Mouse (Mus musculus) forebrain, postnatal 0 days (tissue): ENCODE measurements around the gene Spint5. TPM values are rescaled to one million over a fixed set of nuclear protein-coding genes. Genes with fewer than 3 reads are reported as not detected.
"Not testable (repeated sequence)": the region's sequence is repeated elsewhere in the genome, so short reads cannot be mapped to it uniquely, and the experiment has no call there.

Experiments used
- ATAC-seq: fragments of 200-750 bp; cut with Nextera tagmentation; 2 replicates; pipeline ENCODE4 v1.8.0; 2017; ENCODE audit warnings: mild to moderate bottlenecking, moderate library complexity
- DNase-seq: peaks from one replicate; pipeline ENCODE4 v3.0.0-alpha.2; 2015
- H3K27ac ChIP-seq: fragments of 300-500 bp; sonication (generic); 2 replicates; pipeline ENCODE4 v1.5.1; 2014; ENCODE audit warnings: low read depth, mild to moderate bottlenecking, antibody characterized with exemption, low read length, moderate library complexity, mixed read lengths
- H3K27me3 ChIP-seq: fragments of 300-500 bp; sonication (generic); 2 replicates; pipeline ENCODE4 v1.6.1; 2014; ENCODE audit warnings: mild to moderate bottlenecking, low read length, mixed read lengths; ENCODE audit not compliant: insufficient read depth
- H3K36me3 ChIP-seq: fragments of 300-500 bp; sonication (generic); 2 replicates; pipeline ENCODE4 v1.6.1; 2014; ENCODE audit warnings: mild to moderate bottlenecking, moderate library complexity; ENCODE audit not compliant: insufficient read depth
- H3K4me1 ChIP-seq: fragments of 300-500 bp; sonication (generic); 2 replicates; pipeline ENCODE4 v1.6.1; 2014; ENCODE audit warnings: antibody characterized with exemption; ENCODE audit not compliant: insufficient read depth
- H3K4me2 ChIP-seq: fragments of 300-500 bp; sonication (generic); 2 replicates; pipeline ENCODE4 v1.6.1; 2014; ENCODE audit warnings: low read depth, mild to moderate bottlenecking, moderate library complexity
- H3K4me3 ChIP-seq: fragments of 300-500 bp; sonication (generic); 2 replicates; pipeline ENCODE4 v1.5.1; 2014; ENCODE audit warnings: low read depth, low read length, mixed read lengths
- H3K9ac ChIP-seq: fragments of 300-500 bp; sonication (generic); 2 replicates; pipeline ENCODE4 v1.6.1; 2014; ENCODE audit warnings: mild to moderate bottlenecking
- H3K9me3 ChIP-seq: fragments of 300-500 bp; sonication (generic); 2 replicates; pipeline ENCODE4 v1.6.1; 2016; ENCODE audit warnings: low read length
- CTCF ChIP-seq: sonication (generic); IDR thresholded peaks from 2 replicates; pipeline ENCODE4 v1.5.1; 2016; ENCODE audit warnings: antibody characterized with exemption, control low read depth, low read depth
- WGBS: fragments of 180-500 bp; shearing (Covaris S2); extraction: QIAGEN DNeasy Blood & Tissue Kit; methylation state at CpG from one replicate; pipeline ENCODE4 v1.1.7; 2014; 5-methylcytosine and 5-hydroxymethylcytosine counted together
- polyA plus RNA-seq: library from polyadenylated mRNA; unstranded; fragments of >200 nt; fragmentation: Nextera tagmentation; extraction: Ambion mirVana; gene quantifications from 2 replicates; pipeline ENCODE4 v1.2.1, GENCODE M21; 2015
- total RNA-seq: library from RNA; depleted of rRNA; stranded (reverse); fragments of >200 nt; gene quantifications from 2 replicates; pipeline ENCODE4 v1.2.3, GENCODE M21; 2014

The Spint5 gene
- total and polyA plus RNA-seq, 2 experiments from 2014 or later: not detected

GRCm38 (mm10) chr2:164679906-164680305, 35.2 kb upstream of the Spint5 start:
- WGBS: 61% methylated on average over 3 of the region's 3 CpGs
- H3K4me3 ChIP-seq: no peak overlapping the region
- no peaks in the 10 kb centered on the region for H3K4me1 ChIP-seq
- TF ChIP-seq CTCF: no peak
- H3K9ac ChIP-seq: no peak overlapping the region
- H3K27me3 ChIP-seq: no peaks in the 10 kb centered on the region
- H3K4me2 ChIP-seq: no peak overlapping the region
- ATAC-seq (no peak), DNase-seq (no peak)
- no peaks in the 10 kb centered on the region for H3K9me3 ChIP-seq
- H3K27ac ChIP-seq: no peak overlapping the region
- no peaks in the 10 kb centered on the region for H3K36me3 ChIP-seq

DNA sequence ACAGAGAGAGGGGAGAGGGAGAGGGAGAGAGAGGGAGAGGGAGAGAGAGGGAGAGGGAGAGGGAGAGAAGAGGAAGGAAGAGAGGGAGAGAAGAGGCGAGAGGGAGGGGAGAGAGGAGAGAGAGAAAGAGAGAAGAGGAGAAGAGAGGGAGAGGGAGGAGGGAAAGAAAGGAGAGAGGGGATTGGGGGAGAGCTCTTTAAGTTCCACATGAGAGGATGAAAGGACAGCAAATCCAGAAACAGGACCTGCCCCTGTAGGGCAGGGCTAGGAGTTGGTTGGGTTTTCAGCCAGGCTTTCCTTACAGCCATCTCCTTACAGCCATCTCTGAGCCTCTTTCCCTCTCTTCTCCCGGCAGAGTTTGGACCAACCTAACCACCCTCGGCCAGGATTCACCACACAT, 30.3 kb upstream of the Spint5 start, which contains the start of gene Wfdc13:
Gene Wfdc13, plus strand, starts transcription at position 301 of the 400 bp plus-strand sequence.
- 67% methylated on average over 3 of the region's 3 CpGs for WGBS
- Histone ChIP-seq H3K9me3 (no peaks in the 10 kb centered on the region), H3K27me3 (no peaks in the 10 kb centered on the region), H3K4me2 (no peak within 1 kb of the TSS), H3K9ac (no peak within 1 kb of the TSS), H3K4me3 (no peak within 1 kb of the TSS), H3K27ac (no peak within 1 kb of the TSS), H3K36me3 (no peaks in the 10 kb centered on the region), H3K4me1 (no peaks in the 10 kb centered on the region)
- ATAC-seq (no peak), DNase-seq (no peak)
- no peak for TF ChIP-seq CTCF

DNA sequence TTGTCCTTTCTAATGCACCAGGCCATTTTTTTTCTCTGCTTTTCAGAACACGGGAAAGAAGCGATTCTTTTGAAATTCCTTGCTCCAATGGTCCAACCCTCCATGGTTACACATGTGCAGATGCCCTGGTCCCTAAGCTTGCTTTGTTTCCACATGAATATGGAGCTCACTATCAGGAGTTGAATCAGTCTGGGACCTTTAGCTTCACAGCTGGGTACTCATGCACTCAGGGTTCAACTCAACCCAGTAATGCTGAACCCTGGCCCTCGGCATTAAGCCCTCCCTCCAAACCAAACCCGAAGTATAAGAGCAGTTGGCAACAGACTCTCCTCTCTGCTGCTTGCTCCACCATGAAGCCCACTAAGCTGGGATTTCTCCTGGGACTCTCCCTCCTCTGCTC, 16.9 kb upstream of the Spint5 start, which contains the start of gene Spint4:
Gene Spint4, plus strand, starts transcription at position 301 of the 400 bp plus-strand sequence.
- TF ChIP-seq CTCF: no peak
- Histone ChIP-seq H3K36me3 (no peaks in the 10 kb centered on the region), H3K9ac (no peak within 1 kb of the TSS), H3K27me3 (no peaks in the 10 kb centered on the region), H3K9me3 (no peaks in the 10 kb centered on the region), H3K4me1 (no peaks in the 10 kb centered on the region), H3K4me3 (no peak within 1 kb of the TSS), H3K4me2 (no peak within 1 kb of the TSS), H3K27ac (no peak within 1 kb of the TSS)
- DNase-seq (no peak), ATAC-seq (no peak)
- WGBS: 78% methylated on average over 4 of the region's 4 CpGs

GRCm38 (mm10) chr2:164700959-164701358, 14.1 kb upstream of the Spint5 start:
- Histone ChIP-seq H3K4me2 (no peak overlapping the region), H3K9ac (no peak overlapping the region), H3K36me3 (no peaks in the 10 kb centered on the region), H3K4me1 (no peaks in the 10 kb centered on the region), H3K4me3 (no peak overlapping the region), H3K9me3 (no peaks in the 10 kb centered on the region), H3K27me3 (no peaks in the 10 kb centered on the region), H3K27ac (no peak overlapping the region)
- TF ChIP-seq CTCF: no peak
- ATAC-seq (no peak), DNase-seq (no peak)
- WGBS: 83% methylated on average over 5 of the region's 5 CpGs

DNA sequence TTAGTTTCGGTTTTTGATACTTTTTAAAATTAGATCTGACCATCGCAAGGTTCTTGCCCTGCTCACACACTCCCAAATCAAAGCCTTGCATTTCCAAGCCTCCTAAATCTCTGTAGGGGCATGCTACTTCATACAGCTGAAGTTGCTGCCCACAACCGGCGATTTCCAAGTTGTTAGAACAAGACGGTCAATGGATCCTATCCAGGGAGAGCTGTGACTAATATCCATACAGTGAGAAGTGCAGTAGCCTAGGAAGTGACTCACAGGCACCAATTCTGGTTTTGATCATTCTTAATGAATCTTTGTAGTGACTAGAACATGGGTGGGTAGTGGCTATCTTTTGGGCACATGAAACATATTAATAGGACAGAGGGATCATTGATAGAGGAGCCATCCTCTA, 13.3 kb upstream of the Spint5 start:
- TF ChIP-seq CTCF: no peak
- H3K9ac ChIP-seq: no peak overlapping the region
- no peaks in the 10 kb centered on the region for H3K4me1 ChIP-seq
- WGBS: 89% methylated on average over 5 of the region's 5 CpGs
- no peak for DNase-seq
- no peak overlapping the region for H3K4me3 ChIP-seq
- H3K9me3 ChIP-seq: no peaks in the 10 kb centered on the region
- H3K27me3 ChIP-seq: no peaks in the 10 kb centered on the region
- no peak overlapping the region for H3K27ac ChIP-seq
- H3K4me2 ChIP-seq: no peak overlapping the region
- no peak for ATAC-seq
- no peaks in the 10 kb centered on the region for H3K36me3 ChIP-seq

DNA sequence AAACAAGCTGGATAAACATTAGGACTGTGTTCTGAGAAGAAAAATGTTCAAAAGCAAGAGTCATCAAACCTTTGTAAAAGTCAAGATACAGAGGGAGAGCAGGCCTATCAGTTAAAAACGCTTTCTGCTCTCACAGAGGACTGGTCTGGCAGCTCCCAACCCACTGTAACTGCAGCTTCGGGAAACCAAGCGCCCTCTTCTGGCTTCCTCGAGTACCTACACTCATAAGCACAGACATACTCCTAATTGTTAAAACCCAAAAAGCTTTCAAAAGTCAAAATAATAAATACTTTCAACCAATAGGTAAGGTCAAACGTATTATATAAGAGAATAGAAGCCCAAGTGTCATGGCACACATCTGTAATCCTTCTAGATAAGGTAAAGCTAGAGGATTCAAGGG, 10.9 kb upstream of the Spint5 start:
- Histone ChIP-seq H3K9ac (no peak overlapping the region), H3K36me3 (no peaks in the 10 kb centered on the region), H3K4me1 (no peaks in the 10 kb centered on the region), H3K9me3 (no peaks in the 10 kb centered on the region), H3K27me3 (no peaks in the 10 kb centered on the region), H3K27ac (no peak overlapping the region), H3K4me3 (no peak overlapping the region), H3K4me2 (no peak overlapping the region)
- no peak for ATAC-seq
- TF ChIP-seq CTCF: no peak
- WGBS: 80% methylated on average over 5 of the region's 5 CpGs
- no peak for DNase-seq

- no peak for TF ChIP-seq CTCF
- H3K36me3 ChIP-seq: no peaks in the 10 kb centered on the region
- no peak for DNase-seq
- no peaks in the 10 kb centered on the region for H3K4me1 ChIP-seq
- no peak overlapping the region for H3K4me3 ChIP-seq
- no peak overlapping the region for H3K27ac ChIP-seq
- no peaks in the 10 kb centered on the region for H3K9me3 ChIP-seq
- no peaks in the 10 kb centered on the region for H3K27me3 ChIP-seq
- no peak for ATAC-seq
- 93% methylated on average over 6 of the region's 6 CpGs for WGBS
- H3K4me2 ChIP-seq: no peak overlapping the region
- H3K9ac ChIP-seq: no peak overlapping the region
Observed at GRCm38 (mm10) chr2:164705328-164705727, 9.8 kb upstream of the Spint5 start.

- no peak for TF ChIP-seq CTCF
- ATAC-seq (no peak), DNase-seq (no peak)
- no peaks in the 10 kb centered on the region for H3K27me3 ChIP-seq
- no peaks in the 10 kb centered on the region for H3K4me1 ChIP-seq
- no peak overlapping the region for H3K9ac ChIP-seq
- H3K4me2 ChIP-seq: no peak overlapping the region
- no peak overlapping the region for H3K4me3 ChIP-seq
- WGBS: 92% methylated on average over 14 of the region's 14 CpGs
- no peaks in the 10 kb centered on the region for H3K9me3 ChIP-seq
- no peaks in the 10 kb centered on the region for H3K36me3 ChIP-seq
- H3K27ac ChIP-seq: no peak overlapping the region
Observed at GRCm38 (mm10) chr2:164705991-164706390, 9.1 kb upstream of the Spint5 start.

DNA sequence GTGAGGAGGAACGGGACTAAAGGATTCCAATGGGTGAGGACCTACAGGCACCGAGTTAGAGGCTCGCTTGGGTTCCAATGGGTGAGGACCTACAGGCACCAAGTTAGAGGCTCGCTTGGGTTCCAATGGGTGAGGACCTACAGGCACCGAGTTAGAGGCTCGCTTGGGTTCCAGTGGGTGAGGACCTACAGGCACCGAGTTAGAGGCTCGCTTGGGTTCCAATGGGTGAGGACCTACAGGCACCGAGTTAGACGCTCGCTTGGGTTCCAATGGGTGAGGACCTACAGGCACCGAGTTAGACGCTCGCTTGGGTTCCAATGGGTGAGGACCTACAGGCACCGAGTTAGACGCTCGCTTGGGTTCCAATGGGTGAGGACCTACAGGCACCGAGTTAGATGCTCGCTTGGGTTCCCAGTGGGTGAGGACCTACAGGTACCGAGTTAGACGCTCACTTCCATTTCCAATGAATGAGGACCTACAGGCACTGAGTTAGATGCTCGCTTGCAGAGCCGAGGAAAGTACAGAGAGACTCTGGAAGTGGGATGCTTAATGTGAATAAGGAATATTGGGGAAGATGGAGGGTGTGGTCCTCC, 1.2 kb downstream of the Spint5 start:
- H3K27me3 ChIP-seq, H3K4me2 ChIP-seq, H3K4me1 ChIP-seq, ATAC-seq, H3K9ac ChIP-seq, H3K36me3 ChIP-seq, H3K4me3 ChIP-seq, H3K9me3 ChIP-seq, DNase-seq, H3K27ac ChIP-seq: not testable (repeated sequence)
- WGBS: 92% methylated on average over 20 of the region's 23 CpGs
